Mouse (Mus musculus) heart, postnatal 10 days (tissue): ENCODE data around the gene Gm49337. TPM values are rescaled to one million over a fixed set of nuclear protein-coding genes. Genes with fewer than 3 reads are reported as not detected.

Experiments
- DNase-seq, 2 experiments: peaks; one replicate each; pipeline ENCODE4 v3.0.0; 2021
- intact Hi-C: fragments of 180-260 bp; cut with DNase I; formaldehyde crosslinking; loops from one replicate; pipeline ENCODE4 v1.15.1; 2025
- total RNA-seq, 2 experiments: library from RNA; stranded (reverse); gene quantifications; 2 replicates each; pipeline ENCODE4 v1.2.3; 2021

The Gm49337 gene
- total RNA-seq, result under 1 TPM in 1 of 2 experiments, not detected in 1; 0.96 TPM

- no peak for DNase-seq
- intact Hi-C loops, result no loop called here
These were observed at the start of gene Gm49337, which contains the start of gene 1700042G07Rik for GRCm38 (mm10) chr4:116173072-116173471. Gene Gm49337 (plus strand): TSS chr4:116173384. Gene 1700042G07Rik (plus strand): TSS chr4:116173372.

GRCm38 (mm10) chr4:116123602-116124519 is 49.3 kb upstream of the Gm49337 start, which contains the start of the genes Rad54l and Pomgnt1:
Gene Rad54l (minus strand): TSS chr4:116123690.
Gene Pomgnt1 (plus strand): TSS chr4:116123840.
- intact Hi-C loops, result no loop called here
- peak; percentile 89 to 91 for DNase-seq

- no peak for DNase-seq
- intact Hi-C loops, result no loop called here
These were observed 47.3 kb upstream of the Gm49337 start for GRCm38 (mm10) chr4:116125803-116126386.

GRCm38 (mm10) chr4:116127956-116128355 is 45.2 kb upstream of the Gm49337 start:
- intact Hi-C loops, result no loop called here

GRCm38 (mm10) chr4:116133126-116133525 is 40.1 kb upstream of the Gm49337 start:
- no peak for DNase-seq
- intact Hi-C loops, result no loop called here

More at GRCm38 (mm10) chr4:116127956-116128355, 45.2 kb upstream of the Gm49337 start:
- no peak for DNase-seq

GRCm38 (mm10) chr4:116134990-116135389 is 38.2 kb upstream of the Gm49337 start:
- peak; percentile 24 to 34 for DNase-seq
- intact Hi-C loops, result loop anchor here (2.0 kb wide), 1 partner anchor 32 kb away; the partner anchor contains the start of gene Tspan1

GRCm38 (mm10) chr4:116137421-116137996 is 35.7 kb upstream of the Gm49337 start:
- peak in 1 of 2 experiments; percentile 26 for DNase-seq

GRCm38 (mm10) chr4:116140801-116141574 is 32.2 kb upstream of the Gm49337 start:
- no peak for DNase-seq
- intact Hi-C loops, result no loop called here

More at GRCm38 (mm10) chr4:116137421-116137996, 35.7 kb upstream of the Gm49337 start:
- intact Hi-C loops, result no loop called here

GRCm38 (mm10) chr4:116141736-116142135 is 31.4 kb upstream of the Gm49337 start:
- intact Hi-C loops, result no loop called here
- no peak for DNase-seq

GRCm38 (mm10) chr4:116142269-116142668 is 30.9 kb upstream of the Gm49337 start:
- DNase-seq, result no peak
- intact Hi-C loops, result no loop called here

GRCm38 (mm10) chr4:116143317-116143811 is 29.8 kb upstream of the Gm49337 start:
- intact Hi-C loops, result no loop called here
- DNase-seq, result peak in 1 of 2 experiments; percentile 43

GRCm38 (mm10) chr4:116143891-116144717 is 29.1 kb upstream of the Gm49337 start:
- intact Hi-C loops, result no loop called here
- peak; percentile 75 to 76 for DNase-seq

GRCm38 (mm10) chr4:116149812-116150155 is 23.4 kb upstream of the Gm49337 start:
- intact Hi-C loops, result no loop called here

GRCm38 (mm10) chr4:116150156-116150861 is 22.9 kb upstream of the Gm49337 start:
- peak; percentile 73 to 75 for DNase-seq
- intact Hi-C loops, result no loop called here

More at GRCm38 (mm10) chr4:116149812-116150155, 23.4 kb upstream of the Gm49337 start:
- DNase-seq, result no peak

- DNase-seq, result no peak
- intact Hi-C loops, result no loop called here
These were observed 22.3 kb upstream of the Gm49337 start for GRCm38 (mm10) chr4:116150862-116151221.

GRCm38 (mm10) chr4:116151238-116151637 is 21.9 kb upstream of the Gm49337 start, which contains the start of gene Lurap1:
Gene Lurap1 (minus strand): TSS chr4:116151338.
- no peak for DNase-seq
- intact Hi-C loops, result no loop called here

GRCm38 (mm10) chr4:116152702-116153101 is 20.5 kb upstream of the Gm49337 start:
- DNase-seq, result no peak
- intact Hi-C loops, result no loop called here

- DNase-seq, result no peak
- intact Hi-C loops, result no loop called here
These were observed 15.3 kb upstream of the Gm49337 start for GRCm38 (mm10) chr4:116157882-116158281.

- DNase-seq, result peak in 1 of 2 experiments; percentile 34
- intact Hi-C loops, result no loop called here
These were observed 13.3 kb upstream of the Gm49337 start for GRCm38 (mm10) chr4:116159912-116160311.
